Mouse (Mus musculus): Measurements from ENCODE around the gene Rhox4b. TPM values are rescaled to one million over a fixed set of nuclear protein-coding genes. Genes with fewer than 3 reads are reported as not detected.
"Not testable (repeated sequence)": the region's sequence is repeated elsewhere in the genome, so short reads cannot be mapped to it uniquely, and the experiment has no call there.

Rhox4b gene
- not detected for total RNA-seq (2021)
- long read RNA-seq, experiment 1, result 0 reads
- long read RNA-seq, experiment 2, result 0 reads

DNA sequence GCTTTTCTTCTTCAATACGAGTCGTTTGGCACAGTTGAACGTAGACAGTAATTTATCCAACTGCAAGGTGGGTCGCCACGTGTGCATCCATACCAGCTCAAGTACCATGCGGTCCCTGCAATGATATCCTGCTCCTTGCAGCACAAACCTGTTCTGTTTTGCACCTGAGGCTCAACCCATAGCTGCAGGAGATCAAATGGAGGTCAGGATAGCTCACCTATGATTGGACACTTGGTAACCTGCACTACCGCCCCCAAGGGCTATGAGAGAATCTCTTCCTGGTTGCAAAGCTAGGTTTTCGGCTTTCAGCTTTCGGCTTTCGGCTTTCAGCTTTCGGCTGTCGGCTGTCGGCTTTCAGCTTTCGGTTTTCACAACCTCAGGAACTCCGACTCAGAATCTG, at the start of gene Rhox4b:
Rhox4b (plus strand) TSS at position 301 of the 400 bp plus-strand sequence.
- H3K27ac ChIP-seq; DNase-seq (ENCODE audit: low spot score in 2 of 2); H3K4me3 ChIP-seq: not testable (repeated sequence)

DNA sequence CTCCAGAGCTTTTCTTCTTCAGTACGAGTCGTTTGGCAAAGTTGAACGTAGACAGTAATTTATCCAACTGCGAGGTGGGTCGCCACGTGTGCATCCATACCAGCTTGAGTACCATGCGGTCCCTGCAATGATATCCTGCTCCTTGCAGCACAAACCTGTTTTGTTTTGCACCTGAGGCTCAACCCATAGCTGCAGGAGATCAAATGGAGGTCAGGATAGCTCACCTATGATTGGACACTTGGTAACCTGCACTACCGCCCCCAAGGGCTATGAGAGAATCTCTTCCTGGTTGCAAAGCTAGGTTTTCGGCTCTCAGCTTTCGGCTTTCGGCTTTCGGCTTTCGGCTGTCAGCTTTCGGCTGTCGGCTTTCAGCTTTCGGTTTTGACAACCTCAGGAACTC, 41.7 kb upstream of the Rhox4b start, which contains the start of gene Rhox4a2:
Rhox4a2 (plus strand) TSS at position 301 of the 400 bp plus-strand sequence.
- H3K4me3 ChIP-seq; DNase-seq (ENCODE audit: low spot score in 2 of 2): not testable (repeated sequence)

DNA sequence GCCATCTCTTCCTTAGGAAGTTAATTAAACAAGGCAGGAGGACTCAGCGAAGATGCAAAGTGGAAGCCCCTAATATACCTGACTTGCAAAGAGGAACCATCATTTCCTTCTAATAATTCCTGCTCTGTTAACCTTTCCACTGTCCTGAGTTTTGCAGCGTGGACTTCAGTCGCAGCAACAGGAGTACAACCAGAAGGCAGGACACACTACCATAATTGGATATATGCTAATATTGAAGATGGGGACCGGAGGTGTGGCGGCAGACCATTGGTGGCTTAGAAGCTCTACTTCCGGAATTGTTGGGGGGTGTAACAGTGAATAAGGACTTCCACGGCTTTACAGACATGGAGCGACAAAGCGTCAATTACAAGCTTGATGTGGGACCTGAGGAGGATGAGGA, 20.5 kb upstream of the Rhox4b start, which contains the start of gene Rhox2b:
Rhox2b (plus strand) TSS at position 301 of the 400 bp plus-strand sequence.
- H3K27ac ChIP-seq; H3K4me3 ChIP-seq; DNase-seq (ENCODE audit: low spot score in 2 of 2): not testable (repeated sequence)

More for the DNA sequence above, 41.7 kb upstream of the Rhox4b start, which contains the start of gene Rhox4a2:
- H3K27ac ChIP-seq, result not testable (repeated sequence)

DNA sequence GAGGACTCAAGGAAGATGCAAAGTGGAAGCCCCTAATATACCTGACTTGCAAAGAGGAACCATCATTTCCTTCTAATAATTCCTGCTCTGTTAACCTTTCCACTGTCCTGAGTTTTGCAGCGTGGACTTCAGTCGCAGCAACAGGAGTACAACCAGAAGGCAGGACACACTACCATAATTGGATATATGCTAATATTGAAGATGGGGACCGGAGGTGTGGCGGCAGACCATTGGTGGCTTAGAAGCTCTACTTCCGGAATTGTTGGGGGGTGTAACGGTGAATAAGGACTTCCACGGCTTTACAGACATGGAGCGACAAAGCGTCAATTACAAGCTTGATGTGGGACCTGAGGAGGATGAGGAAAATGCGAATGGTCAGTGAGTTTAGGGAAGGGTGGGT, 21.1 kb downstream of the Rhox4b start, which contains the start of gene Rhox2c:
Rhox2c (plus strand) TSS at position 301 of the 400 bp plus-strand sequence.
- not testable (repeated sequence) for H3K4me3 ChIP-seq; H3K27ac ChIP-seq; DNase-seq (ENCODE audit: low spot score in 2 of 2)

DNA sequence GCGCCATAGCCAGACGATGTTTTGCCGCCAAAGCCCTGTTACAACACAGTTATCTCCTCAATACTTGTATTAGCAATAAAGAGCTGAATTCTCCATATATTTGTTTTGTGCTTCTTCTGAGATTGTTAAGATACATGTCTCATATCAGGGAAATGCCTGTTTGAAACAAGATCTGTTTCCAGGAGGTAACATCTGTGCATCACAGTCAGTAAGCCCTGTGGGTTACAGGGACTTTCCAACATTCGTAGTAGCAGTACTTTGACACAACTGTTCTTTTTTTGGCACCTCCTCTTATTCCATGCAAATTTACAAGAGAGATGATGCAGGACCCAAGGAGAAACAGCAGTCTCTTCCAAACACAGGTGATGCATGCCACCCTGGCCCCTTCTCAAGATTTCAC, 26.0 kb downstream of the Rhox4b start, which contains the start of gene Rhox3c:
Rhox3c (plus strand) TSS at position 301 of the 400 bp plus-strand sequence.
- not testable (repeated sequence) for DNase-seq (ENCODE audit: low spot score in 2 of 2); H3K4me3 ChIP-seq; H3K27ac ChIP-seq

DNA sequence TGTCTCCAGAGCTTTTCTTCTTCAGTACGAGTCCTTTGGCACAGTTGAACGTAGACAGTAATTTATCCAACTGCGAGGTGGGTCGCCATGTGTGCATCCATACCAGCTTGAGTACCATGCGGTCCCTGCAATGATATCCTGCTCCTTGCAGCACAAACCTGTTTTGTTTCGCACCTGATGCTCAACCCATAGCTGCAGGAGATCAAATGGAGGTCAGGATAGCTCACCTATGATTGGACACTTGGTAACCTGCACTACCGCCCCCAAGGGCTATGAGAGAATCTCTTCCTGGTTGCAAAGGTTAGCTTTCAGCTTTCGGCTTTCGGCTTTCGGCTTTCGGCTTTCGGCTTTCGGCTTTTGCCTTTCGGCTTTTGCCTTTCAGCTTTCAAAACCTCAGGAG, 47.7 kb downstream of the Rhox4b start, which contains the start of gene Rhox4c:
Rhox4c (plus strand) TSS at position 301 of the 400 bp plus-strand sequence.
- DNase-seq (ENCODE audit: low spot score in 2 of 2); H3K4me3 ChIP-seq; H3K27ac ChIP-seq: not testable (repeated sequence)

Other genes with a start within 250 kb of the Rhox4b start
- 100 to 1,000 TPM; 200 to 205 TPM for gene Ndufa1, start 241.3 kb upstream of the Rhox4b start, total RNA-seq (2021)
- gene Rnf113a1, start 241.2 kb upstream of the Rhox4b start, total RNA-seq (2021), result 1 to 10 TPM; 7.9 to 9.4 TPM
- gene Gm9, start 221.5 kb upstream of the Rhox4b start, total RNA-seq (2021), result not detected
- not detected for gene Rhox1, start 210.2 kb upstream of the Rhox4b start, total RNA-seq (2021)
- gene Rhox2a, start 187.5 kb upstream of the Rhox4b start, total RNA-seq (2021), result not detected
- gene Rhox3a, start 182.6 kb upstream of the Rhox4b start, total RNA-seq (2021), result not detected
- not detected for gene Rhox4a, start 167.2 kb upstream of the Rhox4b start, total RNA-seq (2021)
- not detected for gene Rhox3a2, start 52.5 kb upstream of the Rhox4b start, total RNA-seq (2021)
- not detected for gene Rhox4a2, start 41.6 kb upstream of the Rhox4b start, total RNA-seq (2021)
- not detected for gene Rhox2b, start 20.4 kb upstream of the Rhox4b start, total RNA-seq (2021)
- not detected for gene Rhox2c, start 21.2 kb downstream of the Rhox4b start, total RNA-seq (2021)
- not detected for gene Rhox3c, start 26.1 kb downstream of the Rhox4b start, total RNA-seq (2021)
- not detected for gene Rhox4c, start 47.8 kb downstream of the Rhox4b start, total RNA-seq (2021)
- not detected for gene Rhox2d, start 60.9 kb downstream of the Rhox4b start, total RNA-seq (2021)
- gene Rhox4d, start 81.9 kb downstream of the Rhox4b start, total RNA-seq (2021), result not detected
- not detected for gene Rhox2e, start 98.0 kb downstream of the Rhox4b start, total RNA-seq (2021)
- not detected for gene Rhox3e, start 109.5 kb downstream of the Rhox4b start, total RNA-seq (2021)
- not detected for gene Rhox4e, start 124.9 kb downstream of the Rhox4b start, total RNA-seq (2021)
- not detected for gene Rhox2f, start 138.9 kb downstream of the Rhox4b start, total RNA-seq (2021)
- not detected for gene Rhox3f, start 148.5 kb downstream of the Rhox4b start, total RNA-seq (2021)
- gene Rhox4f, start 175.2 kb downstream of the Rhox4b start, total RNA-seq (2021), result not detected
- not detected for gene Rhox3g, start 196.1 kb downstream of the Rhox4b start, total RNA-seq (2021)
- gene Rhox2g, start 211.0 kb downstream of the Rhox4b start, total RNA-seq (2021), result not detected
- gene Rhox4g, start 218.8 kb downstream of the Rhox4b start, total RNA-seq (2021), result not detected
- gene Rhox3h, start 236.3 kb downstream of the Rhox4b start, total RNA-seq (2021), result not detected
- not detected for gene Rhox2h, start 240.8 kb downstream of the Rhox4b start, total RNA-seq (2021)